Mouse (Mus musculus): ENCODE results near the gene Btnl6. TPM values are rescaled to one million over a fixed set of nuclear protein-coding genes. Genes with fewer than 3 reads are reported as not detected.
"Not testable (repeated sequence)": the region's sequence is repeated elsewhere in the genome, so short reads cannot be mapped to it uniquely, and the experiment has no call there.

Gene Btnl6
- polyA plus RNA-seq (2012; rRNA removed): not detected in 2 replicates

GRCm38 (mm10) chr17:34517252-34517651, at the start of gene Btnl6:
Gene Btnl6 (minus strand): TSS chr17:34517352.
- DNase-seq (ENCODE audit: low read depth): no peak

DNA sequence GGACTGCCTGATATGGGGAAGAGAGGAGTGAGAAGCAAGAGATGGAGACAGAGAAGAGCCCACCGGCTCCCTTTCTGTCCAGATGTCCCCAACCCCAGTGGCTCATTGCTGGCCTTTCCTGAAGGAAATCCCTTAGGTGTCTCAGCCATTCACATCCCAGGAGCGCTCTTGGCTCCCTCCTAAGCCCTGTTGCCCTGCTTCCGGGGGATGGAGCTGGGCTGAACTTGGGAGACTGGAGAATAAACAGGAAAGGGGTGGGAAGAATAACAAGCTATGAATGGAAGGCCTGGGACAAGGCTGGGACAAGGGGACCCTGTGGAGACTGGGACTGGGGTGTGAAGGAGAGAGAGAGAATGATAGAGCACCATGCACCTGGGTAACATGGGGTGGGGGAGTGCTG, 47.6 kb upstream of the Btnl6 start:
- DNase-seq (ENCODE audit: low read depth): no peak

GRCm38 (mm10) chr17:34564003-34564421, 46.9 kb upstream of the Btnl6 start, which contains the start of gene Notch4:
Gene Notch4 (plus strand): TSS chr17:34564268.
- DNase-seq (ENCODE audit: low read depth): no peak

- no peak for DNase-seq (ENCODE audit: low read depth)
Observed at GRCm38 (mm10) chr17:34563354-34563753, 46.2 kb upstream of the Btnl6 start.

DNA sequence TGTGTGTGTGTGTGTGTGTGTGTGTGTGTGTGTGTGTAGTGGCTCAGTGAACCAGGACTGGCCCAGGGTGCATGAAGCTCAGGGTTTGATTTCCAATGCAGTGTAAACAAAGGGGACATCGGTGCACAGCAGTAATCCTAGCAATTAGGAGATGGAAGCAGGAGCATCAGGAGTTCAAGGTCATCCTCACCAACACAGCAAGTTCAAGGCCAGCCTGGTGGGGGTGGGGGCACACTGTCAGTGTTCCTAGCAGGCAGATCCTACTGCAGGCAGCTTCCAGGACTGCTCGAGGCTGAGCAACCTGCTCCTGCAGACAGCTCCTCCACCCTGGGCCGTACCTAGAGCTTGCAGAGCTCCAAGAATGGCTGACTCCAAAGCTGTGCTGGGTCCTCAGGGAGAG, 45.4 kb upstream of the Btnl6 start:
- no peak for DNase-seq (ENCODE audit: low read depth)

DNA sequence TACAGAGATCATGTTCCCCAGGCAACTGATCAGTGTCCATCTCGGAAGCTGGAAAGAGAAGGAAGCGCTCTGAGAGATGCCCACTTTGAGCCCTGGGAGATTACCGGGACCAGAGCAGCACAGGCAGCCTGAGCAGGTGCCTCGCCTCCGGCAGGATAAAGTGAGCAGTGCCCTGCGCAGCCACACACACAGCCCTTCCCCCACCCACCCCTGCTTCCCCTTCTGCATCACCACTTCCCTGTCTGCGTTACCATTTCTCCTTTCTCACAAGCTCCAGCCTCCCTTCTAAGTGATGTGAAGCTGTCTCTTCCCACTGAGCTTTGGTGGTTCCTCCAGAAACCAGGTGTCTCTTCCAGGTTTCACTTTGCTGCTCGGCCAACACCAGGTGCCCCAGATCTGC, 44.0 kb upstream of the Btnl6 start:
- no peak for DNase-seq (ENCODE audit: low read depth)

DNA sequence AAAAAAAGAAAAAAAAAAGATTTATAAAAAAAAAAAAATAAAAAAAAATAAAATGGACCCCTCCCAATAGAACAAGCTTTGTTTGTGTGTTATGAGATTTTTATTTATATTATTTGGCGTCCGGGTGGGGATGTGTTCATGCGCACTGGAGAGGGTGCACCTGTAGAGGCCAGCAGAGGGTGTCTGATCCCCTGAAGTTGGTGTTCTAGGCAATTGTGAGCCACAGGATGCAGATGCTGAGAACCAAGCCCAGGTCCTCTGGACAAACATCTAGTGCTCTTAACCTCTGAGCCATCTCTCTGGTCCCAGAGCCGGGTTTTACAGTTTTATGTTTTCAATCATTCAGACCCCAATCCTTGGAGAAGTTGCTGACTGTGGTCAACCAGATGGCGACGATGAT, 43.3 kb upstream of the Btnl6 start:
- DNase-seq (ENCODE audit: low read depth): no peak

DNA sequence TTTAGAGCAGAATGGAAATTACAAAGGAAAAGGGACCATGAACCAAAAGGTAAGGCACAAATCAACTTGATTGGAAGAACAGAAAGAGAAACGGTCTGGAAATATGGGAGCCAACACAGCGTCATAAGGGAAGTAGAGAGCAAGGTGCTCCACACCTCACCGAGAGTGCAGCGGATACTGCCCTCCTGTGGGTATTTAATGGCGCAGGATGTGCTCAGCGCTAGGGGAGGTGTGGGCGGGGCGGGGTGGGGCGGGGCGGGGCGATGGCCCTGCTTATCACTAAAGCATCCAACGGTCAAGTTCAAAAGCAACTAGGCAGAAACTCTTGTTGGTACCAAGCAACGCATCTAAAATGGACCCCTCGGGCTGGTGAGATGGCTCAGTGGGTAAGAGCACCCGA, 42.7 kb upstream of the Btnl6 start:
- no peak for DNase-seq (ENCODE audit: low read depth)

GRCm38 (mm10) chr17:34559116-34559515, 42.0 kb upstream of the Btnl6 start:
- DNase-seq (ENCODE audit: low read depth): no peak

GRCm38 (mm10) chr17:34557411-34557810, 40.3 kb upstream of the Btnl6 start:
- DNase-seq (ENCODE audit: low read depth): no peak

GRCm38 (mm10) chr17:34556406-34556805, 39.3 kb upstream of the Btnl6 start:
- DNase-seq (ENCODE audit: low read depth): no peak

- DNase-seq (ENCODE audit: low read depth): no peak
Observed at GRCm38 (mm10) chr17:34555483-34555882, 38.3 kb upstream of the Btnl6 start.

DNA sequence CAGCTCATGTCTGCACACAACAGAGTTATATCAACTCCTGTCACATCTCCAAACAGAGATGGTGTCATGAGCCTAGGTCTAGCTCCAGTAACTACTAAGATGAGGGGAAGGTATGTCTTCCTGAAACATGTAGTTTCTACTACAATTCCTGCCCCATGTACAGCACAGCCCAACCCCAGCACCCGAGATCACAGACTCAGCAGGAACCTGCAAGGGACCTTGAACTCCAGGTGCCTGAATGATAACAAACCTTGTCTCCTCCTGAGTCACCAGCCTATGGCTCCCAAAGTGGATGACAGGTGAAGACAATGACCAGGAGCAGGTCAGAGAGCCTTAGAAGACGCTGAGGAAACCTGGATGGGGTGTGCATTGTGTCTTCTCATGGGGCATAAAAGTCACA, 32.7 kb upstream of the Btnl6 start:
- DNase-seq (ENCODE audit: low read depth): no peak

GRCm38 (mm10) chr17:34549156-34549555, 32.0 kb upstream of the Btnl6 start:
- DNase-seq (ENCODE audit: low read depth): no peak

DNA sequence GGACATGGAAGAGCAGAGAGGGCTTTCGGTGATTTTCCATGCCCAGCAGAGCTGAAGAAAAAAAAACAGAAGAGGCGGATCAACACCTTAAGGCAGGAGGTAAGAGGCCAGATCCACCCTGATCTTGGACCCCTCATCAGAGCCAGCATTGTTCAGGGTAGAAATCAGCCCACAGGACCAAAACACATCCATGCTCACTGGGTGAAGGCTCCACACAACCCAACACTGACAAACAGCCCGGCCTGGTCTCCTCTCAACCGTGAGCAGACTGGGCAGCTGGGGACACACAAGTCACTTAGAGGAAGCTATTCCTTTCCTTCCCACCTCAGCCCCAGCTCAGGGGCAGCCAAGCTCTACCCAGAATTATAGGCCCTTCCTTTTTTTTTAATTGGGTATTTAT, 30.4 kb upstream of the Btnl6 start:
- DNase-seq (ENCODE audit: low read depth): no peak

GRCm38 (mm10) chr17:34546797-34547196, 29.6 kb upstream of the Btnl6 start:
- no peak for DNase-seq (ENCODE audit: low read depth)

- DNase-seq (ENCODE audit: low read depth): not testable (repeated sequence)
Observed at GRCm38 (mm10) chr17:34543567-34543966, 26.4 kb upstream of the Btnl6 start.

DNA sequence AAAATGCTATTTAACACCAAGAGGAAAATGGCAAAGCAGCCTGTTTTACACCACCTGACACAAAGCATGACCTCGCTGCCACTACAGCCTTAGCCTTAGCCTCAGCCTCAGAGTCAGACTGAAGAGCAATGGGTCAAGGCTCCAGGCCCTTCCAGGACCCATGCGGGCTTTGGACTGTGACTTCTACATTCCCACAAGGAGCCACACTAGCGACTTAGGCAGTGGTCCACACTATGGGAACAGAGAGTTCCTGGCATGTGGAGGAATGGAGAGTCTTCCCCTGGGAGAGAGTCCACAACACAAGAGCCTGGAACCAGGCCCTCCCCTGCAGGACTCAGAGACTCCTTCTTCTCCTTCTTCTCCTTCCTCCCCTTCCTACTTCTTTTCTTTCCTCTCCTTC, 15.5 kb upstream of the Btnl6 start:
- no peak for DNase-seq (ENCODE audit: low read depth)

GRCm38 (mm10) chr17:34519001-34519400, 1.8 kb upstream of the Btnl6 start:
- DNase-seq (ENCODE audit: low read depth): no peak

- DNase-seq (ENCODE audit: low read depth): not testable (repeated sequence)
Observed at GRCm38 (mm10) chr17:34518571-34518970, 1.4 kb upstream of the Btnl6 start.

- no peak for DNase-seq (ENCODE audit: low read depth)
Observed at GRCm38 (mm10) chr17:34517795-34518194, 643 bp upstream of the Btnl6 start.

GRCm38 (mm10) chr17:34516514-34516913, 638 bp downstream of the Btnl6 start:
- DNase-seq (ENCODE audit: low read depth): no peak

GRCm38 (mm10) chr17:34511723-34512122, 5.4 kb downstream of the Btnl6 start:
- not testable (repeated sequence) for DNase-seq (ENCODE audit: low read depth)

DNA sequence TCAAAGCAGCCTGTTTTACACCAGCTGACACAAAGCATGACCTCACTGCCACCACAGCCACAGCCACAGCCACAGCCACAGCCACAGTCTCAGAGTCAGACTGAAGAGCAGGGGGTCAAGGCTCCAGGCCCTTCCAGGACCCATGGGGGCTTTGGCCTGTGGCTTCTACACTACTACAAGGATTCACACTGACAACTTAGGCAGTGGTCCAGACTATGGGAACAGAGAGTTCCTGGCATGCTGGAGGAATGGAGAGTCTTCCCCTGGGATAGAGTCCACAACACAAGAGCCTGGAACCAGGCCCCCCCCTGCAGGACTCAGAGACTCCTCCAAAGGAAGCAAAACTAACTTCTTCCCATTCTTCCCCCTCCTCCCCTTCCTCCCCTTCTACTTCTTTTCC, 9.6 kb downstream of the Btnl6 start:
- DNase-seq (ENCODE audit: low read depth): no peak

GRCm38 (mm10) chr17:34497726-34498125, 19.4 kb downstream of the Btnl6 start:
- not testable (repeated sequence) for DNase-seq (ENCODE audit: low read depth)

All from gonadal fat pad, adult 2 months (tissue).